26 mouse cellular contexts compared by ENCODE assay signal in the genomic region with DNA sequence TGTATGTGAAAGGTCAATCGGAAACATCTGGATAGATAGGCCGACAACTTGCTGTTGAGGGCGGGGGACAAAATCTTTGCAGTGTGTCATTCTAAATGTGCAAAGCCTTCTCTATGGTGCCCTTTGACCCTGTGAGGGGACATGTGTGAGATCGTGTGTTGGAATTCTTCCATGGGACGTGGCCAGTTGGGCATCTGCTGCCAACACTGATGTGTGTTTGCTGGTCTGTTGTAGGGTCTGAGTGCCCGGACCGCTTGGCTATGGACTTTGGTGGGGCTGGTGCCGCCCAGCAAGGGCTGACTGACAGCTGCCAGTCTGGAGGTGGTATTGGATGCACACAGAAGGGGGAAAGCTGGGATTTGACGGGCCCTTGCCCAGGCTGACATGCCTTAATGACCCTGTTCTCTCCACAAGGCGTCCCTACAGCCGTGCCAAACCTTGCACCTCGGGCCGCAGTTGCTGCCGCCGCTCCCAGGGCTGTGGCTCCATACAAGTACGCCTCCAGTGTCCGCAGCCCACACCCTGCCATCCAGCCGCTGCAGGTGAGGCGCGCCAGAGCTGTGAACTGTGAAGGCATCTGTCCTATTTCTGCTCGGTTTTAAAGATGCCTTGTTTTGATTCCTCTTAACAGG. TPM values are rescaled to one million over a fixed set of nuclear protein-coding genes. Genes with fewer than 3 reads are reported as not detected.
A peak's percentile ranks its signal among the peaks of the same experiment; 100 is the strongest.
DNase-seq lines count a peak whose midpoint lies in the region; ATAC-seq and TF ChIP-seq lines count a peak whose summit lies in the region.
"Had no signal": no experiment of that assay in that cellular context is flagged by ENCODE, and none has a peak within 500 bp of the region (broad histone marks: within the 10 kb centered on the region; RNA-seq: fewer than 3 reads in every experiment).

No protein-coding gene starts in this region.

- H3K27me3 ChIP-seq in heart, embryonic 10.5 days (ENCODE audit: insufficient read depth, poor library complexity, severe bottlenecking): no peaks in the 10 kb centered on the region
- H3K27me3 ChIP-seq in stomach, embryonic 15.5 days (replicated peaks): no peaks in the 10 kb centered on the region
- H3K27me3 ChIP-seq in stomach, postnatal 0 days (ENCODE audit: control insufficient read depth, insufficient read depth, low read length): no peaks in the 10 kb centered on the region
- H3K27me3 ChIP-seq: embryonic facial prominence, embryonic 12.5 days; forebrain, embryonic 12.5 days; heart, embryonic 13.5 days; hindbrain, embryonic 12.5 days had no signal

- no peak for TF ChIP-seq CTCF in gastrocnemius, adult 2 months (IDR thresholded peaks at IDR 0.05)
- no peak for TF ChIP-seq CTCF in stomach, postnatal 0 days (IDR thresholded peaks at IDR 0.05; ENCODE audit: low read depth)

- no peak overlapping the region for H3K9ac ChIP-seq in stomach, embryonic 15.5 days
- no peak overlapping the region for H3K9ac ChIP-seq in stomach, postnatal 0 days (ENCODE audit: low read length)
- H3K9ac ChIP-seq: embryonic facial prominence, embryonic 12.5 days; forebrain, embryonic 12.5 days; heart, embryonic 13.5 days; hindbrain, embryonic 12.5 days had no signal

- intact Hi-C loops in gastrocnemius, adult 2 months (cut with DNase I): no loop called here

- no peak for TF ChIP-seq EP300 in stomach, postnatal 0 days (optimal IDR thresholded peaks at IDR 0.05)

- H3K4me1 ChIP-seq in heart, embryonic 10.5 days: no peaks in the 10 kb centered on the region
- no peaks in the 10 kb centered on the region for H3K4me1 ChIP-seq in stomach, embryonic 15.5 days
- H3K4me1 ChIP-seq in stomach, postnatal 0 days (replicated peaks; ENCODE audit: control insufficient read depth, insufficient read depth): no peaks in the 10 kb centered on the region
- H3K4me1 ChIP-seq: embryonic facial prominence, embryonic 12.5 days; forebrain, embryonic 12.5 days; hindbrain, embryonic 12.5 days had no signal

- no peak overlapping the region for H3K4me2 ChIP-seq in stomach, embryonic 15.5 days
- H3K4me2 ChIP-seq in stomach, postnatal 0 days (replicated peaks; ENCODE audit: low read depth): no peak overlapping the region
- H3K4me2 ChIP-seq: embryonic facial prominence, embryonic 12.5 days; forebrain, embryonic 12.5 days; heart, embryonic 13.5 days; hindbrain, embryonic 12.5 days had no signal

- ATAC-seq in stomach, embryonic 15.5 days (ENCODE audit: insufficient read depth, low FRiP score, low read depth): 0 out of 2 replicates have a peak, but pooled peaks have one; percentile 8
- no peak for ATAC-seq in stomach, postnatal 0 days (ENCODE audit: low FRiP score, low TSS enrichment)
- ATAC-seq: forebrain, embryonic 16.5 days; hindbrain, embryonic 16.5 days; inflammation-experienced regulatory T-cells, adult 6 months; intestine, postnatal 0 days had no signal

- DNase-seq in adrenal gland, postnatal 10 days: peak; percentile 29
- no peak for DNase-seq in adrenal gland, postnatal 14 days
- DNase-seq in gastrocnemius, adult 2 months: peak; percentile 70
- DNase-seq in gastrocnemius, postnatal 4 days (ENCODE audit: low spot score in 2 of 2): no peak
- peak; percentile 34 to 35 for DNase-seq in heart, adult 18-20 months
- DNase-seq in heart, embryonic 10.5 days (ENCODE audit: low spot score): no peak
- DNase-seq in stomach, postnatal 0 days (ENCODE audit: low spot score): no peak
- DNase-seq: cerebellum, adult 11-12 months; cerebellum, adult 9-10 months; cerebellum, postnatal 25 days; heart, postnatal 4 days; kidney, adult 8-10 months had no signal

- H3K9me3 ChIP-seq in heart, embryonic 10.5 days: no peaks in the 10 kb centered on the region
- no peaks in the 10 kb centered on the region for H3K9me3 ChIP-seq in stomach, embryonic 15.5 days
- H3K9me3 ChIP-seq in stomach, postnatal 0 days (ENCODE audit: control insufficient read depth, low read length): no peaks in the 10 kb centered on the region
- H3K9me3 ChIP-seq: embryonic facial prominence, embryonic 12.5 days; forebrain, embryonic 12.5 days; heart, embryonic 13.5 days; hindbrain, embryonic 12.5 days had no signal

- peak overlapping the region; percentile 29 for H3K4me3 ChIP-seq in gastrocnemius, adult 2 months
- no peak overlapping the region for H3K4me3 ChIP-seq in heart, embryonic 10.5 days
- H3K4me3 ChIP-seq in stomach, embryonic 15.5 days (replicated peaks): no peak overlapping the region
- no peak overlapping the region for H3K4me3 ChIP-seq in stomach, postnatal 0 days (ENCODE audit: low read depth, low read length)
- H3K4me3 ChIP-seq: embryonic facial prominence, embryonic 12.5 days; forebrain, embryonic 12.5 days; heart, embryonic 13.5 days; hindbrain, embryonic 12.5 days had no signal

- WGBS in heart, embryonic 10.5 days: 93% methylated on average over 21 of the region's 21 CpGs
- WGBS in stomach, embryonic 15.5 days: 90% methylated on average over 21 of the region's 21 CpGs
- WGBS in stomach, postnatal 0 days: 90% methylated on average over 21 of the region's 21 CpGs

- peak overlapping the region; percentile 80 for H3K27ac ChIP-seq in gastrocnemius, adult 2 months
- no peak overlapping the region for H3K27ac ChIP-seq in heart, embryonic 10.5 days
- H3K27ac ChIP-seq in stomach, embryonic 15.5 days: no peak overlapping the region
- no peak overlapping the region for H3K27ac ChIP-seq in stomach, postnatal 0 days (replicated peaks)
- H3K27ac ChIP-seq: embryonic facial prominence, embryonic 12.5 days; forebrain, embryonic 12.5 days; heart, embryonic 13.5 days; hindbrain, embryonic 12.5 days had no signal

- H3K36me3 ChIP-seq in heart, embryonic 10.5 days: peaks cover 98% of the 10 kb centered on the region
- peaks cover 80% of the 10 kb centered on the region for H3K36me3 ChIP-seq in stomach, embryonic 15.5 days
- peaks cover 42% of the 10 kb centered on the region for H3K36me3 ChIP-seq in stomach, postnatal 0 days (ENCODE audit: control insufficient read depth, insufficient read depth, low read length)

RNA-seq across cellular contexts. Expression of a gene that starts 27.8 kb away (rescaled TPM):
- under 1 TPM in 1 of 2 experiments, not detected in 1; 0.18 TPM for total RNA-seq in adrenal gland, postnatal 10 days (2021)
- not detected in 2 replicates for total RNA-seq in adrenal gland, postnatal 14 days (2021)
- under 1 TPM in 1 of 2 experiments, not detected in 1; 0.33 TPM for total RNA-seq in gastrocnemius, adult 2 months (2021)
- not detected for total RNA-seq in gastrocnemius, postnatal 4 days (2021)
- total RNA-seq in heart, adult 18-20 months (2021): not detected
- not detected in 2 replicates for polyA plus RNA-seq in heart, embryonic 10.5 days (2016; fragmentation: Nextera tagmentation; extraction: Ambion mirVana)
- not detected in 2 replicates for polyA plus RNA-seq in stomach, embryonic 15.5 days (2015; fragmentation: Nextera tagmentation; extraction: Ambion mirVana)
- not detected in 2 replicates for polyA plus RNA-seq in stomach, postnatal 0 days (2015; fragmentation: Nextera tagmentation; extraction: Ambion mirVana)
- total RNA-seq: adrenal gland, adult 18-20 months; heart, adult 8-10 months; heart, postnatal 4 days; MEL had no signal
- polyA plus RNA-seq: embryonic facial prominence, embryonic 12.5 days; forebrain, embryonic 12.5 days; forebrain, embryonic 16.5 days; frontal cortex, adult 2 months; heart, embryonic 13.5 days; heart, postnatal 0 days; hindbrain, embryonic 12.5 days; inflammation-experienced regulatory T-cells, adult 6 months had no signal

RNA-seq across cellular contexts. Expression of a gene that starts 33.5 kb away (rescaled TPM):
- total RNA-seq in adrenal gland, postnatal 10 days (2021): 100 to 1,000 TPM; 102 to 143 TPM
- total RNA-seq in adrenal gland, postnatal 14 days (2021): 98.4 and 98.6 TPM in 2 replicates
- 100 to 1,000 TPM; 325 to 341 TPM for total RNA-seq in gastrocnemius, adult 2 months (2021)
- 100 to 1,000 TPM; 209 to 262 TPM for total RNA-seq in gastrocnemius, postnatal 4 days (2021)
- total RNA-seq in heart, adult 18-20 months (2021): 100 to 1,000 TPM; 336 to 356 TPM
- 70.4 and 73.3 TPM in 2 replicates for polyA plus RNA-seq in heart, embryonic 10.5 days (2016; fragmentation: Nextera tagmentation; extraction: Ambion mirVana)
- 49.0 and 50.2 TPM in 2 replicates for polyA plus RNA-seq in stomach, embryonic 15.5 days (2015; fragmentation: Nextera tagmentation; extraction: Ambion mirVana)
- polyA plus RNA-seq in stomach, postnatal 0 days (2015; fragmentation: Nextera tagmentation; extraction: Ambion mirVana): 14.6 and 15.7 TPM in 2 replicates

RNA-seq across cellular contexts. Expression of a gene that starts 47.4 kb away (rescaled TPM):
- total RNA-seq in adrenal gland, postnatal 10 days (2021): under 1 TPM in 1 of 2 experiments, not detected in 1; 0.90 TPM
- 0.34 TPM in 1 of 2 replicates, not detected in the other for total RNA-seq in adrenal gland, postnatal 14 days (2021)
- 1 to 10 TPM in 1 of 2 experiments, under 1 TPM in 1; 0.98 to 2.6 TPM for total RNA-seq in gastrocnemius, adult 2 months (2021)
- not detected for total RNA-seq in gastrocnemius, postnatal 4 days (2021)
- total RNA-seq in heart, adult 18-20 months (2021): not detected
- polyA plus RNA-seq in heart, embryonic 10.5 days (2016; fragmentation: Nextera tagmentation; extraction: Ambion mirVana): 0.15 and 0.23 TPM in 2 replicates
- 0.37 and 0.40 TPM in 2 replicates for polyA plus RNA-seq in stomach, embryonic 15.5 days (2015; fragmentation: Nextera tagmentation; extraction: Ambion mirVana)
- polyA plus RNA-seq in stomach, postnatal 0 days (2015; fragmentation: Nextera tagmentation; extraction: Ambion mirVana): 0.67 and 0.97 TPM in 2 replicates
- total RNA-seq: adrenal gland, adult 18-20 months; heart, adult 8-10 months had no signal
- polyA plus RNA-seq: forebrain, embryonic 12.5 days; heart, postnatal 0 days; inflammation-experienced regulatory T-cells, adult 6 months had no signal

Comparison
In these comparisons a context has a peak if more than half of its experiments do, and no peak if none do; other contexts are left out.
1. DNase-seq: peak in adrenal gland, postnatal 10 days (single experiment), gastrocnemius, adult 2 months (single experiment) and heart, adult 18-20 months (2 of 2); none in adrenal gland, postnatal 14 days (single experiment), gastrocnemius, postnatal 4 days (0 of 2), heart, embryonic 10.5 days (single experiment) and stomach, postnatal 0 days (single experiment).